Mouse (Mus musculus): ENCODE results near the gene Foxp1. TPM values are rescaled to one million over a fixed set of nuclear protein-coding genes. Genes with fewer than 3 reads are reported as not detected.

Foxp1 gene
- total RNA-seq, 2 experiments from 2014 or later: 29.4 to 32.8 TPM

- DNase-seq: no peak
Observed at GRCm38 (mm10) chr6:98991900-98992771, 530.4 kb downstream of the Foxp1 start.

GRCm38 (mm10) chr6:98987533-98988169 lies 534.9 kb downstream of the Foxp1 start:
- no peak for DNase-seq

GRCm38 (mm10) chr6:98985452-98985851 lies 537.1 kb downstream of the Foxp1 start:
- DNase-seq: no peak

- no peak for DNase-seq
Observed at GRCm38 (mm10) chr6:98984626-98985025, 537.9 kb downstream of the Foxp1 start.

- DNase-seq: no peak
Observed at GRCm38 (mm10) chr6:98984026-98984425, 538.5 kb downstream of the Foxp1 start.

DNA sequence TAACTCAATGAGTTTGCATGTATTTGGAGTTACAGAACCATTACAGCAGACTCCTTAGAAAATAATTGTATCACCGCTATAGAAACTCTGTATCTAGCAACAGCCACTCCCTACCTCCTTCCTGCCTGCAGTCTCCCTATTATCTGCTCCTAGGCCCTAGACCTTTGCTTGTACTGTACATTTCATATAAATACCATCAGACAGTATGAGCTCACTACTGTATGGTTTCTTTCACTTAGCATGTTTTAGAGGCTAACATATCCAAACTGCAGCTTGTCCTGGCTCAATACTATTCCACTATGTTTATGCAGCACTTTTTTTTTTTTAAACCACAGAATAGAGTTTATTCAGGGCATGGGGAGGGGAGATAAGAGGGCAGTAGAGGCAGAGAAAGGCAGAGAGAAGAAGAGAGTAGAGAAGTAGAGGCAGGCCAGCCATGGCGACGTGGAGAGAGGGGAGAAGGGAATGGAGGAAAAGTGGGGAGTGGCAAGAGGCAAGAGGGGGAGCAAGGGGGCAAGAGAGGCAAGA lies 539.1 kb downstream of the Foxp1 start:
- DNase-seq: no peak

DNA sequence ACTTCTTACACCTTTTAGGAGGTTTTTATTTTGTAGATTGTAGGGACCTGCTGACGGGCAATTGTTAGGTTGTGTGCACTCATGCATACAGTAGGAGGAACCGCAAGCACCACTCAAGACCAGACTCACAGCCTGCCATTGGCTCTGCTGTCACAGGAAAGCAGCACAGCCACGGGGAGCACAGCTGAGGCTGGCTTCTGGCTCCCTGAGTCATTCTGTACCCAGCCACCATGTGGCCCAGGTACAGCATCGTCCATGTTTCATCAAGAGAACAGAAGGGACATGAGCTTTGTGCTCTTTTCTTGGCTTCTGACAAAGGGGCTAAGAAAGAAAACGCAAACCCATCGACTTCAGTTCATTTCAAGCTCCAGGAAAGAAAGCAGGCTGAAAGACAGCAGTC lies 541.3 kb downstream of the Foxp1 start:
- DNase-seq: no peak

GRCm38 (mm10) chr6:98980432-98980831 lies 542.1 kb downstream of the Foxp1 start:
- DNase-seq: no peak

GRCm38 (mm10) chr6:98980001-98980400 lies 542.5 kb downstream of the Foxp1 start:
- no peak for DNase-seq

DNA sequence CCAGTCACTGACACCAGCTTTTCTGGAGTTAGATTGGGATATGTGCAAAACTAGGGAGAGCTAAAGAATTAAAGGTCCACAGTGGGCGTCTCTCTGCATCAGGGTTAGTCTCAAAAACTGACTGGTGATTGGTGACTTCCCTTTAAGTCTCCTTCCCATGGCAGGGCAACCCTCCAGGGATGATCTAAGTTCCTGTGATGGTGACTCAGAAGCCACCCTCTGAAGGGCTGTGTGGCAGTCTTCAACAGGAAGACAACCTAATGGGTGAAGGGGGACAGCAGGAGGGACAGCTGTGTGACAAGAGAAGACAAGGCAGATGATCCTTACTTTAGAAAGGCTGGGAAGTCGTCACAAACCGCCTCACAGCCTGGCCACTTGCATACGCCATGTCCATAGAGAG lies 544.7 kb downstream of the Foxp1 start:
- DNase-seq: peak in 1 of 2 experiments; percentile 42

GRCm38 (mm10) chr6:98975918-98976317 lies 546.6 kb downstream of the Foxp1 start:
- no peak for DNase-seq

DNA sequence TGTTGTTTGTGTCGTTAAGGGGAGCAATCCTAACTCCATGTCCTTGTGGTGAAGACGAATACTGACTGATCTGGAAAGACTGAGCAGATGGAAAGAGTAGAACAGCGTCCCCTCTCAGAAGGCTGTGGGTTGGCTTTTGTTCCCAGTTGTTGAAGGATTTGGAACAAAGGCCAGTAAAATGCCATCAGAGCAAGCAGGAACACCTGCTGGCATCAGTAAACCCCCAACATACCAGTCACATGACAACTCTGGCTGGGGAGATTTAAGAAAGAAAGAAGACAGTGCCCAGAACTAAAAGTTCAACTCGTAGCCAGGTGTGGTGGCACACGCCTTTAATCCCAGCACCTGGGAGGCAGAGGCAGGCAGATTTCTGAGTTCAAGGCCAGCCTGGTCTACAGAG lies 549.1 kb downstream of the Foxp1 start:
- DNase-seq: no peak

DNA sequence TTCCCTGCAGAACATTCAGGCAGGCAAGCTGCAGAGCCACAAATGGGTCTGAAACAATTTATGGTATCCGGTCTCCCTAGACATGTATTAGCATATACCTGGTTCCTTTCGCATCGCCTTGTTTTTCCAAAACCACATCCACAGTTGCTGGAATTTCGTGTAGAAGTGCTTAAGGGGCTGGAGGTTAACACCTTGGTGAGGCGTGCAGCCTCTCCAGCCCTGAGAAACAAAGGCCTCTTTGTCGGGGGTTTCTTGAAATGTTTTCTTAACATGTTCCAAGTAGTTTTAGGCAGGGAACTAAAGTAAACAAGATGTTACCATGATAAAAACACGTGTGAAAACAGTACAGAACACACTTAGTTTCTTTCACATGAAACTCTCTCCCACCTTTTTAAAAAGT lies 550.1 kb downstream of the Foxp1 start:
- no peak for DNase-seq

DNA sequence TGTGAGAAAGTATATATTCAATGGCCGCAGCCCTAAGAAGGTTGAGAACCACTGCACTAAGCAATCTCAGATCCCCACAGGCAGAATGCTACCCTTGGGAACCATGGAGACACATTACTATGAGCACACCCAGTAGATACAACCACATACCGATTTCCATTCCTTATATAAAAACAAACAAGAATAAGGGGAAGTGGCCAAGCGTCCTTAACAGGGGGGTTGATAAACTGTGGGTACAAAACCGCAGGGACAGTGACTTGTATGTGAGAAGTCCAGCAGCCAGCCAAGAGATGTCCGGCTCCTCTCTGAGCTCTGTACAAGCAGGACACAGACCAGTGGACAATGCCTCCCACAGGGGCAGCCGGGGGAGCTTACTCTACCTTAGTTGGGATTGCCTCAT lies 563.2 kb downstream of the Foxp1 start:
- DNase-seq: peak in 1 of 2 experiments; percentile 32

GRCm38 (mm10) chr6:98956522-98957169 lies 565.9 kb downstream of the Foxp1 start:
- DNase-seq: no peak

DNA sequence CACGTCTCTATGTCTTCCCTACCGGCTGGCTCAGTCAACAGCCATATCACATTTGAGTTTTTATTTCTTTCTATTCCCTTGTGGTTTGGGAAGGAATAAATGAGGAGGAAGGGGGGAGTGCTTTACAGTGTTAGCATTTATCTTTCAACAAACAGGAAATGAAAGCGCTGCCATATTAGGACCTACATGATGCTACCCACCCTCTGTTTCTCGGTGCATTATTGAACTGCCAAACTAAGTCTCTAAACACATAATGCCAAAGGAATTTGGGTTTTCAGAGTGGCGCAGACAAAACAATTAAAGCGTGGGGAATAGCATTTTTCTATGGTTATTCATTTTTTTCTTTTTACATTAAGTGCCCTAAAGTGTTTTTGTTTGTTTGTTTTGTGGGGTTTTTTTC lies 566.8 kb downstream of the Foxp1 start:
- no peak for DNase-seq

DNA sequence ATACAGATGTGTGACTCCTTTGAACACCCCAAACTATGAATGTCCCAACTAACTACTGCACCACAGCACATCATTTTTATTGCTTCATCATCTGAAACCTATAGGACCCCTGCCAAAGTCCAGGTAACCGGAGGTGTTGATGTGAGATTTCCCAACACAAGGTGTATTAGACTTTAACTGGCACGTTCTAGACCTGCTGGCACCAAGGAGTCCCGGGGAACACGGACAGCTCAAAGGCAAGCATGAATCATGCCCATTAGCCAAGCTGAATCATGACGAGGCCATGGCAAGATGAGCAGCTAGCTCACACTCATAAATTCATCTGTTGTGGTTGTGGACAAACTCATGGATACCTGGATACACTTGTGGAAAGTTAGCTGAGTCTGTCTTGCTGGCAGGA lies 568.1 kb downstream of the Foxp1 start:
- DNase-seq: no peak

DNA sequence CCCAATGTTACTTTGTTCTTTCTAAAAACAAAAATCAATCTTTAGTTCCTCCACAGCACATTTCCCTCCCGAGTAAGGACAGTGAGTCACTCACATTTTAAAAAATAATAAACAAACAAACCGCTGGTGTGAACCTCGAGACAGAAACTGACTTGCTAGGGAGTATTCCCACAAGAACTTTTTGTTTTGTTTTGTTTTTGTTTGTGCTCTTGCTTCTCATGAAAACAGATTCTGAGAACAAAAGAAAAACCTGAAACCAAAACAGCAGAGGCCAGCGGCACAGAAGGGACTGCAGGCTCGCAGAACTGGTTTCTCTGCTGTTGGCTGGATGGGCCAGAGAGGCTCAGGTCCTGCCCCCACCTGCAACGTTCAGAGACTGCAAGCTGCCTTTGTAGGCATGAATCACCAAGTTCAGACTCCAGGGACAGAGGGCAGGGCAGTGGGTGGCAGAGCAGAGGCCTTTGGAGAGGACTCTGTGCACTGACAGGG lies 572.8 kb downstream of the Foxp1 start:
- peak; percentile 22 to 42 for DNase-seq

DNA sequence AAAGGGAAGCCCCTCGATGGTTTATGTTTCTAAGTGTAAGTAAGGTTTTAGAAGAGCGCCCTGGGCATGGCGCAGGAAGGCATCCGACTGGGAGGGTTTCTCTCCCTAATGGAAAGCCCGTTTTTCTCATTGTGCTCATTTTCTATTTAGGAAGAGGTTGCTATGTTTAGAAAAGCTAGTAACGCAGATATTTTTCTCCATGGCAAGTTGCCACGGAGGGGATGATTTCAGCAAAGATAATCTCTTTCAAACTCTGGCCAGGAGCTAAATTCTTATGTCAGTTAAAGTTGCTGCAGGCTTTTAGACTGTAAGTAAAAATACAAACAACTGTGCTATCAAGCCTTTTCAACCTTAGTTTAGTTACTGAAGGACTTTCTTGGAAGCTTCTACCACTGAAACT lies 573.2 kb downstream of the Foxp1 start:
- peak; percentile 39 to 46 for DNase-seq

DNA sequence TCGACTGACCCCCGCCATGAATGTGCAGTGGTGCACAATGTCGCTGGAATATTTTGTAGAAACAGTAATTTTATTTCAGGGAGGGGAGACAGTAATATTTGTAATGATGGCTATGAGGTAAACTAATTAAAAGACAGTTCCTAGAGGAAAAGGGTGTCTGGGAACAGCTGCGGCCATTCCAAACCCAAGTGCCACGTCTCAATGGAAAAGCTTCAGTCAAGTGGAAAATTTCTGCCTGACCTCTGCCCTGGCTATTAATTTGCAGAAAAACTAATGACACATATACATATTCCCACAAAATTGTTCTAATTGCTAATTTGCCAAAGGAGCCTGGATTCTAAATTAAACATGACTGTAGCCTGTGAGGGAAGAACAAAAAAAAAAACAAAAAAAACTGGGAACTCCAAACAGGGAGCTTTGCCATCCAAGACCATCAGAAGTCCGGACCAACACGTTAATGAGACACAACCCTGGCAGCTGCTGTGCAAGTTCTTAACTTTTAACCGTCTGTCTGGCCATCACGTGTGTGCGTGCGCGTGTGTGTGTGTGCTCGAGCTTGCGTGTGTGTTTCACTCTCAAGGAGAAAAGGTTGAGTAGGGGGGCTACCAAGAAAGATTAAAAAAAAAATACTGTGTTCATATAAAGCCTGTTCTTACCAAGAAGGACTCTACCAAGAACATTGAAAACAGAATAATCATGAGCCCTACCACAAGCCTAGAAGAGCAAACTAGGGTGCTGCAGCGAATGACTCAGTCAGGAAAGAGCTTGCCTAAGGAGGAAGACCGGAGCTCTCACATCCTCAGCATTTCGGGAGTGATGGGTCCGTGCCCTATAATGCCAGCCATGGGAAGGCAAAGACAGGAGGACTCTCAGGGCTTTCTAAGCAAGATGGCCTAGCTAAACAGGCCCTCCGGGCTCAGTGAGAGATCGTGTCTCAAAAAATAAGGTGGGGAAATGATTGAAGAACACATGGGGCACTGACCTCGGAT lies 574.1 kb downstream of the Foxp1 start:
- no peak for DNase-seq

GRCm38 (mm10) chr6:98947486-98948152 lies 574.9 kb downstream of the Foxp1 start:
- no peak for DNase-seq
